19 mouse cellular contexts compared by ENCODE assay signal in genomic region chr14:55641291-55641690, GRCm38 (mm10). TPM values are rescaled to one million over a fixed set of nuclear protein-coding genes. Genes with fewer than 3 reads are reported as not detected.
"Had no signal": no experiment of that assay in that cellular context is flagged by ENCODE, and none has a peak within 500 bp of the region (broad histone marks: within the 10 kb centered on the region; RNA-seq: fewer than 3 reads in every experiment).

No protein-coding gene starts in this region.

- H3K27ac ChIP-seq: limb, embryonic 15.5 days; macrophage; neural tube, embryonic 12.5 days; neural tube, embryonic 15.5 days; stomach, postnatal 0 days had no signal

- H3K4me3 ChIP-seq: limb, embryonic 15.5 days; neural tube, embryonic 12.5 days; neural tube, embryonic 15.5 days had no signal

- H3K4me2 ChIP-seq: limb, embryonic 15.5 days; neural tube, embryonic 12.5 days; neural tube, embryonic 15.5 days had no signal

- ATAC-seq: intestine, embryonic 16.5 days; lung, postnatal 0 days had no signal

- H3K9me3 ChIP-seq: limb, embryonic 15.5 days; neural tube, embryonic 12.5 days; neural tube, embryonic 15.5 days had no signal

- H3K27me3 ChIP-seq: limb, embryonic 15.5 days; neural tube, embryonic 12.5 days; neural tube, embryonic 15.5 days had no signal

- H3K9ac ChIP-seq: limb, embryonic 15.5 days; lung, embryonic 14.5 days; neural tube, embryonic 12.5 days; neural tube, embryonic 15.5 days had no signal

- DNase-seq: kidney, adult 18-20 months; kidney, adult 9 months; kidney, postnatal 14 days; kidney, postnatal 4 days; lung, embryonic 14.5 days; midbrain, embryonic 14.5 days; right cerebral cortex, adult 18-20 months; right cerebral cortex, postnatal 14 days; right cerebral cortex, postnatal 4 days; thymus, adult 2 months; thymus, postnatal 14 days; thymus, postnatal 4 days had no signal

RNA-seq across cellular contexts. Expression of gene Tssk4, which starts 8.7 kb away (rescaled TPM):
- polyA plus RNA-seq: macrophage had no signal
